Mouse (Mus musculus) embryonic facial prominence, embryonic 10.5 days (tissue): Measurements from ENCODE around the gene Nlrp5. TPM values are rescaled to one million over a fixed set of nuclear protein-coding genes. Genes with fewer than 3 reads are reported as not detected.
"Not testable (repeated sequence)": the region's sequence is repeated elsewhere in the genome, so short reads cannot be mapped to it uniquely, and the experiment has no call there.

Experiments used
- DNase-seq: peaks from one replicate; pipeline ENCODE4 v3.0.0-alpha.2; 2017; ENCODE audit warnings: low spot score
- H3K27ac ChIP-seq: fragments of 300-500 bp; sonication (generic); replicated peaks from 2 replicates; pipeline ENCODE4 v1.5.1; 2016; ENCODE audit warnings: mild to moderate bottlenecking
- H3K27me3 ChIP-seq: fragments of 300-500 bp; sonication (generic); replicated peaks from 2 replicates; pipeline ENCODE4 v1.6.1; 2016; ENCODE audit warnings: low read depth, mild to moderate bottlenecking; ENCODE audit not compliant: poor library complexity, severe bottlenecking
- H3K36me3 ChIP-seq: fragments of 300-500 bp; sonication (generic); replicated peaks from 2 replicates; pipeline ENCODE4 v1.6.1; 2016; ENCODE audit warnings: mild to moderate bottlenecking, moderate library complexity
- H3K4me1 ChIP-seq: fragments of 300-500 bp; sonication (generic); 2 replicates; pipeline ENCODE4 v1.6.1; 2016
- H3K4me3 ChIP-seq: fragments of 300-500 bp; sonication (generic); 2 replicates; pipeline ENCODE4 v1.5.1; 2016; ENCODE audit warnings: mild to moderate bottlenecking, moderate library complexity
- H3K9me3 ChIP-seq: fragments of 300-500 bp; sonication (generic); 2 replicates; pipeline ENCODE4 v1.6.1; 2016; ENCODE audit warnings: mild to moderate bottlenecking
- WGBS: fragments of 180-500 bp; shearing (Covaris S2); methylation state at CpG from one replicate; pipeline ENCODE4 v1.1.7; 2016; 5-methylcytosine and 5-hydroxymethylcytosine counted together
- microRNA-seq: library from miRNA; unstranded; fragments of <30 nt; microRNA quantifications from one replicate; pipeline ENCODE4, GENCODE M21; 2017
- polyA plus RNA-seq: library from polyadenylated mRNA; unstranded; fragments of >200 nt; fragmentation: Nextera tagmentation; extraction: Ambion mirVana; gene quantifications from 2 replicates; pipeline ENCODE4 v1.2.1, GENCODE M21; 2016

Nlrp5 gene
- polyA plus RNA-seq = not detected in 2 replicates

DNA sequence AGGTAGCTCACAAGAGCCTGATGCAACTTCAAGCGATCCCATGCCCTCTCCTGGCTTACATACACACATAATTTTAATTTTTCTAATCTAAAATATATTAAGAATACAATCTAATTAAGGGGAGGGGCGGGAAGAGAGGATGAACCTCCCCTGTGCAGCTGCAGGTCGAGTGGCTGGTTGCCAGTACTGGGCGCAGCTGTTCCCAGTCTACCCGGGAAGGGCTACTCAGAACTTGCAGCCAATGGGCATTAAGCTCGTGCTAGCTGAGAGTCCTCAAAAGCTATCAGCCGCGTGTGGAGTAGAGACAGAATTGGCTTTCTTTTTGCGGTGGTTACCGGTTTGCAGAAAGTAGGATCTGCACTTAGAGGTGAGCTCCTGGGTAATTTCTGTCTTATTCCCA is at the start of gene Nlrp5:
Gene Nlrp5 (plus strand): TSS at position 301 of the 400 bp plus-strand sequence.
- 76% methylated on average over 10 of the region's 10 CpGs for WGBS
- Histone ChIP-seq H3K4me3 (no peak within 1 kb of the TSS), H3K27ac (no peak within 1 kb of the TSS), H3K36me3 (no peaks in the 10 kb centered on the region), H3K27me3 (no peaks in the 10 kb centered on the region), H3K9me3 (peaks cover 64% of the 10 kb centered on the region), H3K4me1 (no peaks in the 10 kb centered on the region)
- no peak for DNase-seq

DNA sequence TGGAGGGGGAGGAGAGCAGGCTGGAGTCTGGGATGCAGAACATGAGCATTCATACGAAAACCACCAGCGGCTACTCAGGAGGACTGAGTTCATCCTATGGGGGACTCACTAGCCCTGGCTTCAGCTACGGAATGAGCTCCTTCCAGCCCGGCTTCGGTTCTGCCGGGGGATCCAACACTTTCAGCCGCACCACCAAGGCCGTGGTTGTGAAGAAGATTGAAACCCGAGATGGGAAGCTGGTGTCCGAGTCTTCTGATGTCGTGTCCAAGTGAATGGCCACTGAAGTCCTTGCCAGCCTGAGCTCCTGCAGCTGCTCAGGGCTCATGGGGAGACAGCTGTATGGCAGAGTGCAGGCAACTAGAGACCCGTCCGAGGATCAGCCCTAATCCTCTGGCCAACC is 27.4 kb upstream of the Nlrp5 start:
- not testable (repeated sequence) for H3K36me3 ChIP-seq, DNase-seq, H3K4me1 ChIP-seq, H3K27me3 ChIP-seq, H3K27ac ChIP-seq, H3K4me3 ChIP-seq
- 90% methylated on average over 13 of the region's 13 CpGs for WGBS
- H3K9me3 ChIP-seq = peaks cover 71% of the 10 kb centered on the region

DNA sequence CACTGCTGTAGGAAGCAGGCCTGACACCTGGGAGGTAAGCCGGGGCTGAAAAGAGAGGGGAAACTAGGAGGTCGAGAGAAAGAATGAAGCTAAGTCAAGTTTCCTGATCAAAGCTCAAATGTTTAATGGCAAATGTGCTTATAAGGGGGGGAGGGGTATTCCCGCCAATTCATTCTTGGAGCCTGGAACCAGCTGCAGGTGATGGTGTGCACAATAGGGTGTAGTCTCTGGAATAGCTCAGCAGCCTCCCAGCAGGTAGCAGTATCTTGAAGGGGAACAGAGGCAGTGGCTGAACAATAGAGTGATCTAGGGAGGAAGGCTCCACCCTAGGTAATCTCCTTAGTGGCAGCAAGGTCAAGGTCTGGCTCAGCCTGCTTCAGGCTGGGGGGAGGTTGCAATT is 84.5 kb downstream of the Nlrp5 start:
- H3K27ac ChIP-seq, H3K4me1 ChIP-seq, H3K27me3 ChIP-seq, H3K36me3 ChIP-seq, DNase-seq, H3K4me3 ChIP-seq: not testable (repeated sequence)
- peaks cover 57% of the 10 kb centered on the region for H3K9me3 ChIP-seq
- 70% methylated on average over 3 of the region's 3 CpGs for WGBS

DNA sequence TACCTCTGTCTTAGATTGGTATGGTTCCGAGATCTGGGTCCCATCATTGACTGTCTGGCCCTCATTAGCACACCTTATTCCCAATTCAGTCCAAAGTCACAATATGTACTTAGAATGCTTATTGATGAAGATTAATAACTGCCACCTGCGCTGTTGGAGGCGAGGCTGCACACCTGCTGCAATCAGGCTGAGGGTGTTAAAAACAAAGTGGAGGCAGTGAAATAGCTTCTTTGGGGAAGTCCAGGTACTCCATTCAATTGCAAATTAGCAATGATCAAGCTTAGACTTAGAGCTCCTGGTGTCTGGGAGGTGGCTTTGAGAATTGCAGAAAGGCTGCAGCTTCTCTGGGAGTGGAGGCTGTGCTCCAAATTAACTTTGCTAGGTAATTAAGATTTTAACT is 85.1 kb downstream of the Nlrp5 start:
- H3K9me3 ChIP-seq = peaks cover 57% of the 10 kb centered on the region

DNA sequence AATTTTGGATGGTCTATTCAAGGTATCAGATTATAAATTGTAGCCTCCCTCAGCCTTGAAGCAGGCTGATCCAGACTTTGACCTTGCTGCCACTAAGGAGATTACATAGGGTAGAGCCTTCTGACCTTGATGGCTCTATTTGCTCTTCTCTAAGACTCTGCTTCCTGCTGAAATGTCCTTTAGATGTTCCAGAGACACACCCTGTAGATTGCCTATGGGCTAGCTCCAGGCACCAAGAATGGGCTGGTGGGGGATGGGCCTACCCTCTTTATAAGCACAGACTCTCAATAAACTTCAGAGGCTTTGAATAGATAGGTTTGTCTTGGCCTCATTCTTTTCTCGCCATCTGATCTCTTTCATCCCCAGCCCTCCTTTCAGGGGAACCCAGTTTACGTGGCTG is 87.2 kb downstream of the Nlrp5 start:
- WGBS = 72% methylated on average over 2 of the region's 2 CpGs
- H3K27me3 ChIP-seq, H3K27ac ChIP-seq, H3K36me3 ChIP-seq, H3K4me1 ChIP-seq, DNase-seq, H3K4me3 ChIP-seq: not testable (repeated sequence)
- H3K9me3 ChIP-seq = peaks cover 41% of the 10 kb centered on the region

More for the DNA sequence above, 85.1 kb downstream of the Nlrp5 start:
- not testable (repeated sequence) for DNase-seq, H3K4me1 ChIP-seq, H3K4me3 ChIP-seq, H3K27ac ChIP-seq, H3K36me3 ChIP-seq, H3K27me3 ChIP-seq
- 69% methylated on average over 3 of the region's 3 CpGs for WGBS

Small RNAs within 50 kb of the gene (microRNA-seq; reads per million reads assigned to microRNA genes)
- not detected for gene Gm25196

Other genes starting within 250 kb of the Nlrp5 start
- not detected in 2 replicates for gene Gm10662, start 241.4 kb upstream of the Nlrp5 start, polyA plus RNA-seq
- gene Vmn1r165, start 168.6 kb upstream of the Nlrp5 start, polyA plus RNA-seq = not detected in 2 replicates
- not detected in 2 replicates for gene Vmn1r166, start 134.2 kb upstream of the Nlrp5 start, polyA plus RNA-seq
- not detected in 2 replicates for gene Gm6902, start 107.0 kb upstream of the Nlrp5 start, polyA plus RNA-seq
- gene Nlrp4e, start 84.7 kb upstream of the Nlrp5 start, polyA plus RNA-seq = not detected in 2 replicates
- not detected in 2 replicates for gene Vmn1r167, start 121.3 kb downstream of the Nlrp5 start, polyA plus RNA-seq
- not detected in 2 replicates for gene Vmn1r168, start 153.8 kb downstream of the Nlrp5 start, polyA plus RNA-seq
- gene Vmn1r169, start 189.6 kb downstream of the Nlrp5 start, polyA plus RNA-seq = not detected in 2 replicates
- gene Vmn1r170, start 220.3 kb downstream of the Nlrp5 start, polyA plus RNA-seq = not detected in 2 replicates
- gene Vmn1r171, start 244.8 kb downstream of the Nlrp5 start, polyA plus RNA-seq = not detected in 2 replicates